Mouse (Mus musculus): ENCODE measurements at regions not wholly inside any gene's neighbourhood (a gene's known extent, or its start where the extent isn't known, plus 50 kb on each side); places are given as distances from the start of the nearest gene placed in this dataset.
"Not testable (repeated sequence)": the region's sequence is repeated elsewhere in the genome, so short reads cannot be mapped to it uniquely, and the experiment has no call there.

- H3K27ac ChIP-seq; H3K9me3 ChIP-seq (ENCODE audit: control insufficient read depth, low read length); H3K27me3 ChIP-seq (ENCODE audit: control insufficient read depth, insufficient read depth, low read length); H3K4me2 ChIP-seq (replicated peaks); H3K36me3 ChIP-seq (replicated peaks; ENCODE audit: control insufficient read depth, insufficient read depth); DNase-seq (ENCODE audit: low spot score); H3K4me1 ChIP-seq (replicated peaks; ENCODE audit: control insufficient read depth, insufficient read depth, low read length); H3K4me3 ChIP-seq (replicated peaks; ENCODE audit: low read length); ATAC-seq (ENCODE audit: low FRiP score); H3K9ac ChIP-seq: not testable (repeated sequence)
- 100% methylated on average over 3 of the region's 3 CpGs for WGBS
These were observed 197.8 kb upstream of the Atp10a start for GRCm38 (mm10) chr7:58458146-58458545.

GRCm38 (mm10) chr7:58460939-58461338 lies 195.0 kb upstream of the Atp10a start:
- Histone ChIP-seq H3K27ac (no peak overlapping the region), H3K4me1 (replicated peaks; ENCODE audit: control insufficient read depth, insufficient read depth, low read length) (no peaks in the 10 kb centered on the region), H3K36me3 (replicated peaks; ENCODE audit: control insufficient read depth, insufficient read depth) (no peaks in the 10 kb centered on the region), H3K9me3 (ENCODE audit: control insufficient read depth, low read length) (no peaks in the 10 kb centered on the region), H3K4me2 (replicated peaks) (no peak overlapping the region), H3K4me3 (replicated peaks; ENCODE audit: low read length) (no peak overlapping the region), H3K27me3 (ENCODE audit: control insufficient read depth, insufficient read depth, low read length) (no peaks in the 10 kb centered on the region), H3K9ac (no peak overlapping the region)
- 96% methylated on average over 2 of the region's 2 CpGs for WGBS
- DNase-seq (ENCODE audit: low spot score) (peak; percentile 9), ATAC-seq (ENCODE audit: low FRiP score) (no peak)

GRCm38 (mm10) chr7:58473150-58473549 lies 182.8 kb upstream of the Atp10a start:
- 41% methylated on average over 3 of the region's 3 CpGs for WGBS
- no peak for DNase-seq (ENCODE audit: low spot score)
- no peak for ATAC-seq (ENCODE audit: low FRiP score)
- Histone ChIP-seq H3K27ac (no peak overlapping the region), H3K4me3 (replicated peaks; ENCODE audit: low read length) (no peak overlapping the region), H3K4me1 (replicated peaks; ENCODE audit: control insufficient read depth, insufficient read depth, low read length) (no peaks in the 10 kb centered on the region), H3K9ac (no peak overlapping the region), H3K9me3 (ENCODE audit: control insufficient read depth, low read length) (no peaks in the 10 kb centered on the region), H3K4me2 (replicated peaks) (no peak overlapping the region), H3K36me3 (replicated peaks; ENCODE audit: control insufficient read depth, insufficient read depth) (no peaks in the 10 kb centered on the region), H3K27me3 (ENCODE audit: control insufficient read depth, insufficient read depth, low read length) (no peaks in the 10 kb centered on the region)

- Histone ChIP-seq H3K9ac (no peak overlapping the region), H3K36me3 (replicated peaks; ENCODE audit: control insufficient read depth, insufficient read depth) (no peaks in the 10 kb centered on the region), H3K4me3 (replicated peaks; ENCODE audit: low read length) (no peak overlapping the region), H3K4me1 (replicated peaks; ENCODE audit: control insufficient read depth, insufficient read depth, low read length) (no peaks in the 10 kb centered on the region), H3K27me3 (ENCODE audit: control insufficient read depth, insufficient read depth, low read length) (no peaks in the 10 kb centered on the region), H3K27ac (no peak overlapping the region), H3K4me2 (replicated peaks) (no peak overlapping the region), H3K9me3 (ENCODE audit: control insufficient read depth, low read length) (no peaks in the 10 kb centered on the region)
- WGBS = 92% methylated on average over 2 of the region's 2 CpGs
- DNase-seq (ENCODE audit: low spot score) (peak; percentile 2), ATAC-seq (ENCODE audit: low FRiP score) (no peak)
These were observed 180.8 kb upstream of the Atp10a start for GRCm38 (mm10) chr7:58475139-58475538.

GRCm38 (mm10) chr7:58488250-58488649 lies 167.7 kb upstream of the Atp10a start:
- 35% methylated on average over 2 of the region's 2 CpGs for WGBS
- DNase-seq (ENCODE audit: low spot score) (no peak), ATAC-seq (ENCODE audit: low FRiP score) (peak; percentile 53; the same call in 1 of the 2 replicates)
- no peaks in the 10 kb centered on the region for H3K27me3 ChIP-seq (ENCODE audit: control insufficient read depth, insufficient read depth, low read length)
- no peak overlapping the region for H3K9ac ChIP-seq
- no peaks in the 10 kb centered on the region for H3K4me1 ChIP-seq (replicated peaks; ENCODE audit: control insufficient read depth, insufficient read depth, low read length)
- no peak overlapping the region for H3K4me2 ChIP-seq (replicated peaks)
- no peak overlapping the region for H3K4me3 ChIP-seq (replicated peaks; ENCODE audit: low read length)
- H3K36me3 ChIP-seq (replicated peaks; ENCODE audit: control insufficient read depth, insufficient read depth) = no peaks in the 10 kb centered on the region
- H3K9me3 ChIP-seq (ENCODE audit: control insufficient read depth, low read length) = no peaks in the 10 kb centered on the region
- H3K27ac ChIP-seq = peak overlapping the region; percentile 27; the same call in 1 of the 2 replicates

All from hindbrain, embryonic 14.5 days (tissue).